Mouse (Mus musculus): ENCODE measurements at regions not wholly inside any gene's neighbourhood (a gene's known extent, or its start where the extent isn't known, plus 50 kb on each side); places are given as distances from the start of the nearest gene placed in this dataset.

GRCm38 (mm10) chr3:134415606-134416328, 179.5 kb downstream of the Cxxc4 start:
- Histone ChIP-seq H3K9me3 (replicated peaks) (no peaks in the 10 kb centered on the region), H3K4me3 (no peak overlapping the region), H3K9ac (no peak overlapping the region), H3K4me1 (replicated peaks) (no peaks in the 10 kb centered on the region), H3K27ac (ENCODE audit: poor library complexity, severe bottlenecking) (no peak overlapping the region), H3K36me3 (no peaks in the 10 kb centered on the region), H3K27me3 (replicated peaks) (no peaks in the 10 kb centered on the region), H3K4me2 (no peak overlapping the region)
- 69% methylated on average over 17 of the region's 17 CpGs for WGBS
- no peak for ATAC-seq (ENCODE audit: insufficient number of reproducible peaks, low FRiP score)

DNA sequence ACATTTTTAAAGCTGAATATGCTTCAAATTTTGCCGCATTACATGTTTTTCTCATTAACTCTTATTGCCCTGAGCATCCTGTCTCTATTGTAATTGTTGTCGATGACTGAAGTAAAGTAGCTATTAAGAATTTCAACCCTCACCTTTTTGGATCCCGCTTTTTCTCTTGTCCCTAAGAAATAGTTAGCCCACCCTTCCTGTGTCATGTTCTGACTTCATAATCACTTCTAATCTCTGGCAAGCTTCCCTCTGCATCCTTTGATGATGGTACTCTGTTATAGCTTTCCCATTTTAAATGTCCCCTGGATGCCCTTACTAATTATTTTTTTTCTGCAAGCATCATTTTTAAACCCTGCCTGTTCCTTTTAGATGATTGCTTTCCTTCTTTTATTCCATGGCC, 191.3 kb downstream of the Cxxc4 start:
- no peaks in the 10 kb centered on the region for H3K4me1 ChIP-seq (replicated peaks)
- no peak for ATAC-seq (ENCODE audit: insufficient number of reproducible peaks, low FRiP score)
- H3K9ac ChIP-seq: no peak overlapping the region
- H3K36me3 ChIP-seq: no peaks in the 10 kb centered on the region
- H3K4me2 ChIP-seq: no peak overlapping the region
- 75% methylated on average over 3 of the region's 3 CpGs for WGBS
- no peaks in the 10 kb centered on the region for H3K27me3 ChIP-seq (replicated peaks)
- no peak overlapping the region for H3K27ac ChIP-seq (ENCODE audit: poor library complexity, severe bottlenecking)
- H3K9me3 ChIP-seq (replicated peaks): no peaks in the 10 kb centered on the region
- H3K4me3 ChIP-seq: no peak overlapping the region

- no peak overlapping the region for H3K4me2 ChIP-seq
- 75% methylated on average over 1 of the region's 1 CpGs for WGBS
- H3K9me3 ChIP-seq (replicated peaks): no peaks in the 10 kb centered on the region
- H3K4me3 ChIP-seq: no peak overlapping the region
- no peaks in the 10 kb centered on the region for H3K27me3 ChIP-seq (replicated peaks)
- H3K9ac ChIP-seq: no peak overlapping the region
- no peaks in the 10 kb centered on the region for H3K4me1 ChIP-seq (replicated peaks)
- no peak overlapping the region for H3K27ac ChIP-seq (ENCODE audit: poor library complexity, severe bottlenecking)
- H3K36me3 ChIP-seq: no peaks in the 10 kb centered on the region
- ATAC-seq (ENCODE audit: insufficient number of reproducible peaks, low FRiP score): no peak
These were observed 230.3 kb downstream of the Cxxc4 start for GRCm38 (mm10) chr3:134466611-134467010.

DNA sequence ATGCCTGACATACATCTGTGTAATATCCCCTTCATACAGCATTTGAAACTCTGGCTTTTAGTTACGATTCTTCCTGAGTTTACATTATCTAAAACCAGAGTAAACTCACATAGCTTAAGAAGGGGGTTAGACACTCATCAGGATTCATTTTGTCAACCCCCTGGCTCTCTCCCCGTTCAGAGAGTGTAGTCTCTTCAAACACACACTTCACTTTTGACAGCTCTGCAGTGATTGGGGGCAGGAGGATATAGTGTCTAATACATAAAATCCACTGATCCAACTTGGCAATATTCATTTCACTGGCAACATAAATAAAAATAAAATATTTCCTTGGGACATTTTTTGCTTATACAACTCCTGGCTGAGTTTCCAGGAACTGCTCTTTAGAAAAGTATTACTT, 251.0 kb downstream of the Cxxc4 start:
- H3K4me1 ChIP-seq (replicated peaks): no peaks in the 10 kb centered on the region
- no peak overlapping the region for H3K4me3 ChIP-seq
- no peak overlapping the region for H3K27ac ChIP-seq (ENCODE audit: poor library complexity, severe bottlenecking)
- H3K9me3 ChIP-seq (replicated peaks): no peaks in the 10 kb centered on the region
- 57% methylated on average over 2 of the region's 2 CpGs for WGBS
- H3K9ac ChIP-seq: no peak overlapping the region
- H3K36me3 ChIP-seq: no peaks in the 10 kb centered on the region
- H3K27me3 ChIP-seq (replicated peaks): no peaks in the 10 kb centered on the region
- H3K4me2 ChIP-seq: no peak overlapping the region
- no peak for ATAC-seq (ENCODE audit: insufficient number of reproducible peaks, low FRiP score)

- ATAC-seq (ENCODE audit: insufficient number of reproducible peaks, low FRiP score): no peak
- 82% methylated on average over 5 of the region's 5 CpGs for WGBS
- H3K9ac ChIP-seq: no peak overlapping the region
These were observed 253.8 kb downstream of the Cxxc4 start for GRCm38 (mm10) chr3:134489966-134490543.

DNA sequence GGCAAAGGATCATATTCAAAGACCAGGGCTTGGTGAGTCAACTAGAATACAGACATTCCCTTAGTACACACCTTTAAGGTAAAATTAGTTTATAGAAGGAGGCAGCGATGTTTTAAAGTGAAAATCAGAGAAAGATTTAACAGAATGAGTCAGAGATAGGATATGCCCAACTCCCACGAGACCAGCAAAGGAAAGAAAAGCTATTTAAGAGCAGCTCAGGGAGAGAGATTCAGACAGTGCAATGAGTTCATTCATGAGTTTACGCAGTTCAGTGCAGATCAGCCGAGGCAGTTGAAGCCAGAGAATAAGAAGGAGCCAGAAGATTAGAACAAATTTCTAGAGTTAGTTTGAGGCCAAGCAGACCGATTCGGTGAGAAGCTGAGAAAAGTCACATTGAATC, 273.4 kb downstream of the Cxxc4 start:
- H3K9ac ChIP-seq: no peak overlapping the region
- H3K4me1 ChIP-seq (replicated peaks): no peaks in the 10 kb centered on the region
- ATAC-seq (ENCODE audit: insufficient number of reproducible peaks, low FRiP score): no peak
- no peak overlapping the region for H3K4me2 ChIP-seq
- H3K27me3 ChIP-seq (replicated peaks): no peaks in the 10 kb centered on the region
- WGBS: 76% methylated on average over 6 of the region's 6 CpGs
- 0 out of 2 replicates have a peak, but pooled peaks cover 4% of the 10 kb centered on the region for H3K9me3 ChIP-seq (replicated peaks)
- no peaks in the 10 kb centered on the region for H3K36me3 ChIP-seq
- no peak overlapping the region for H3K4me3 ChIP-seq
- H3K27ac ChIP-seq (ENCODE audit: poor library complexity, severe bottlenecking): no peak overlapping the region

More at GRCm38 (mm10) chr3:134489966-134490543, 253.8 kb downstream of the Cxxc4 start:
- no peaks in the 10 kb centered on the region for H3K36me3 ChIP-seq
- H3K4me2 ChIP-seq: no peak overlapping the region
- no peak overlapping the region for H3K4me3 ChIP-seq
- no peaks in the 10 kb centered on the region for H3K27me3 ChIP-seq (replicated peaks)
- H3K4me1 ChIP-seq (replicated peaks): no peaks in the 10 kb centered on the region
- no peak overlapping the region for H3K27ac ChIP-seq (ENCODE audit: poor library complexity, severe bottlenecking)
- no peaks in the 10 kb centered on the region for H3K9me3 ChIP-seq (replicated peaks)

DNA sequence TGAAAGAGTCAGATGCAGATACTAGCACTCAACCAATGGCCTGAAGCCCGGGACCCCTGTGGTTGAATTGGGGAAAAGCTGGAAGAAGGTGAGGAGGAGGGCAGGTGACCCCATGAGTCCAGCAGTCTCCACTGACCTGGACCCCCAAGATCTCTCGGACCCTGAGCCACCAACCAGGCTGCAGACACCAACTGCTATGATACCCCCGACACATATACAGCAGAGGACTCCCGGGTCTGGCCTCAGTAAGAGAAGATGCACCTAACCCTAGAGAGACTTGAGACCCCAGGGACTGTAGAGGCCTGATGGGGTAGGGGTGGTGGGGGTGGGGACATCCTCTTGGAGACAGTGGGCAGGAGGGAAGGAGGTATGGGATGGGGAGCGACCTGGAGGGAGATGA, 289.5 kb downstream of the Cxxc4 start:
- WGBS: 78% methylated on average over 5 of the region's 5 CpGs
- H3K36me3 ChIP-seq: no peaks in the 10 kb centered on the region
- no peak overlapping the region for H3K9ac ChIP-seq
- no peak overlapping the region for H3K27ac ChIP-seq (ENCODE audit: poor library complexity, severe bottlenecking)
- no peak overlapping the region for H3K4me2 ChIP-seq
- no peaks in the 10 kb centered on the region for H3K27me3 ChIP-seq (replicated peaks)
- no peaks in the 10 kb centered on the region for H3K9me3 ChIP-seq (replicated peaks)
- no peaks in the 10 kb centered on the region for H3K4me1 ChIP-seq (replicated peaks)
- ATAC-seq (ENCODE audit: insufficient number of reproducible peaks, low FRiP score): no peak
- no peak overlapping the region for H3K4me3 ChIP-seq

DNA sequence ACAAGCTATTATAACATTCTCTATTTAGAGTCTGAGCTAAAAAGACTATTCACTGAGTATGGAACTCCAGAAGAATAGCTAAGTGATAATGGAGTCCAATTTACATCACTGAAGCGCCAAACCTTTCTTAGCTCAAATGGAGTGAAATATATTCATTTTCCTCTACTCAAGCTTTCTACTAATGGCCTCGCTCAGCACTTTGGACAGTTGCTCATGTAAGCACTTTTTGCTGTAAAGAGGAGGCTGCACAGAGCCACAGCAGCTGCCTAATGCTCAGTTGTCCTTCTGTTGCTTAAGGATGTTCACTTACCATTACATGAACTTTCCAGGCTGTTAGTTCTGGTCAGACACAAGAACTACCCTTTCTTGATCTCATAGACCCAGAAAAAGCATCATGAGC, 268.7 kb upstream of the Tacr3 start:
- Histone ChIP-seq H3K36me3 (no peaks in the 10 kb centered on the region), H3K4me1 (replicated peaks) (no peaks in the 10 kb centered on the region), H3K4me2 (no peak overlapping the region), H3K27ac (ENCODE audit: poor library complexity, severe bottlenecking) (no peak overlapping the region), H3K9ac (no peak overlapping the region), H3K27me3 (replicated peaks) (no peaks in the 10 kb centered on the region), H3K9me3 (replicated peaks) (no peaks in the 10 kb centered on the region), H3K4me3 (no peak overlapping the region)
- 68% methylated on average over 2 of the region's 2 CpGs for WGBS
- ATAC-seq (ENCODE audit: insufficient number of reproducible peaks, low FRiP score): no peak

DNA sequence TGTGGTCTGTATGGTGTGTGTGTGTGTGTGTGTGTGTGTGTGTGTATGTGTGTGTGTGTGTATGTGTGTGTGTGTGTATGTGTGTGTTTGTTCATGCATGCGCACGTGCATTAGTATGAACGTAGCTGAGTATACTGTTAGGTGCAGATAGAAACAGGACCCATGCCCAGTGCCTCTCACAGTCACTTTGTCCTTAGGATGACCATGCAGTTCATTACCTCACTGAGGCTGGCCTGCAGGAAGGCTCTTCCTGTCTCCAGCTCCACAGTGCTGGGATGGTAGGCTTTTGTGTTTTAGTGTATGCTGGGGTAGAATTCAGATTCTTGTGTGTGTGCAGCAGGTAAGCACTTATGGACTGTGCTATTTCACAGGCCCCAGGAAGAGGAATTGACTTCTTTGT, 250.0 kb upstream of the Tacr3 start:
- H3K9ac ChIP-seq: no peak overlapping the region
- no peaks in the 10 kb centered on the region for H3K27me3 ChIP-seq (replicated peaks)
- H3K4me1 ChIP-seq (replicated peaks): no peaks in the 10 kb centered on the region
- no peak overlapping the region for H3K27ac ChIP-seq (ENCODE audit: poor library complexity, severe bottlenecking)
- ATAC-seq (ENCODE audit: insufficient number of reproducible peaks, low FRiP score): no peak
- no peak overlapping the region for H3K4me3 ChIP-seq
- no peaks in the 10 kb centered on the region for H3K9me3 ChIP-seq (replicated peaks)
- H3K36me3 ChIP-seq: no peaks in the 10 kb centered on the region
- no peak overlapping the region for H3K4me2 ChIP-seq
- WGBS: 89% methylated on average over 3 of the region's 3 CpGs

- 38% methylated on average over 2 of the region's 2 CpGs for WGBS
- H3K27ac ChIP-seq (ENCODE audit: poor library complexity, severe bottlenecking): no peak overlapping the region
- H3K9ac ChIP-seq: no peak overlapping the region
- H3K9me3 ChIP-seq (replicated peaks): no peaks in the 10 kb centered on the region
- no peaks in the 10 kb centered on the region for H3K4me1 ChIP-seq (replicated peaks)
- H3K4me3 ChIP-seq: no peak overlapping the region
- no peak overlapping the region for H3K4me2 ChIP-seq
- no peaks in the 10 kb centered on the region for H3K27me3 ChIP-seq (replicated peaks)
- no peak for ATAC-seq (ENCODE audit: insufficient number of reproducible peaks, low FRiP score)
- H3K36me3 ChIP-seq: no peaks in the 10 kb centered on the region
These were observed 240.2 kb upstream of the Tacr3 start for GRCm38 (mm10) chr3:134588630-134589029.

DNA sequence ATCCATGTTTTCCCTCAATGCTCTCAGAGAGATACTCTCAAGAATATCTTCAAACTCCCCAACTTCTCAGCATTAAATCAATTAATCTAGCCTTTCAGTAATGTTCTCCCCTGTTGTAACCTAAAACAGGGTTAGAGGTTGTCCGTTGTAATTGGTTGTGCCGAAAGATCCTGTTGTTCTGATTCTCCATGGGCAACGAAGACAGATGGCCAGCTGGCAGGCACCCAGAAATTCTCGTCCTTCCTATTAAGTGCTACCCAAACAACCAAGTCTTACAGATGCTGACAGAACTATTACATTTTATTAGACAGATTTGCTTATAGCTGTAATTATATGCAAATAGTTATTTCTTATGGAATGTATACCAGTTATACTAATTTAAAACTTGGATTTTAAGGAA, 225.9 kb upstream of the Tacr3 start:
- no peak overlapping the region for H3K27ac ChIP-seq (ENCODE audit: poor library complexity, severe bottlenecking)
- H3K4me3 ChIP-seq: no peak overlapping the region
- 75% methylated on average over 4 of the region's 4 CpGs for WGBS
- no peak overlapping the region for H3K4me2 ChIP-seq
- no peak for ATAC-seq (ENCODE audit: insufficient number of reproducible peaks, low FRiP score)
- no peak overlapping the region for H3K9ac ChIP-seq
- H3K9me3 ChIP-seq (replicated peaks): no peaks in the 10 kb centered on the region
- no peaks in the 10 kb centered on the region for H3K4me1 ChIP-seq (replicated peaks)
- no peaks in the 10 kb centered on the region for H3K27me3 ChIP-seq (replicated peaks)
- H3K36me3 ChIP-seq: no peaks in the 10 kb centered on the region

DNA sequence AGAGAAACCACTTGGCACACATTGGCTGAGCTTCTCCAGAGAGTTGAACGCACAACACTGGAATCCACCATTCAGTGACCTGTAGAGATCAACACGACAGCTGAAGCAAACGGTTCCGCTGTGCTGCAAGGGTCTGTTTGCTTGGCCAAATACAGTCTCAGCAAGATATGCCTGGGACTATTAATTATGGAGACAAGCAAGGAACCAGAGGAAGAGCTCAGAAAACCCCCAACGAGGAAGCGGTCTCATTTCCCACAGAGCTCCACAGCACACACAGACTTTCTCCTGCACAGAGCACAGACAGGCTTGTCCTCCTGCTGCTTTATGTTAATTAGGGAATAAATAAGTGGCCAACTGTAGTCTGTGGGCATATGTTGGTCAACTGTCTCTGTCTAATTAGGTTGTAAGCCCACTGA, 223.4 kb upstream of the Tacr3 start:
- Histone ChIP-seq H3K4me1 (replicated peaks) (no peaks in the 10 kb centered on the region), H3K9me3 (replicated peaks) (no peaks in the 10 kb centered on the region), H3K4me3 (no peak overlapping the region), H3K4me2 (no peak overlapping the region), H3K36me3 (no peaks in the 10 kb centered on the region), H3K9ac (no peak overlapping the region), H3K27ac (ENCODE audit: poor library complexity, severe bottlenecking) (no peak overlapping the region), H3K27me3 (replicated peaks) (no peaks in the 10 kb centered on the region)
- ATAC-seq (ENCODE audit: insufficient number of reproducible peaks, low FRiP score): no peak
- 65% methylated on average over 6 of the region's 6 CpGs for WGBS
